ENCODE assay signal across 24 mouse cellular contexts in genomic region chr16:70524273-70524672, GRCm38 (mm10).
DNase-seq lines count a peak whose midpoint lies in the region; ATAC-seq and TF ChIP-seq lines count a peak whose summit lies in the region.
"Had no signal": no experiment of that assay in that cellular context is flagged by ENCODE, and none has a peak within 500 bp of the region (broad histone marks: within the 10 kb centered on the region; RNA-seq: fewer than 3 reads in every experiment).

No protein-coding gene starts in this region.

- in situ Hi-C loops in Patski (cut with MboI; ENCODE audit: low pct_unique_long_range_greater_than_20kb): no loop called here

- no peaks in the 10 kb centered on the region for H3K36me3 ChIP-seq in heart, embryonic 16.5 days (ENCODE audit: control insufficient read depth, insufficient read depth)
- H3K36me3 ChIP-seq in kidney, postnatal 0 days (ENCODE audit: insufficient read depth, low read length): no peaks in the 10 kb centered on the region
- no peaks in the 10 kb centered on the region for H3K36me3 ChIP-seq in lung, postnatal 0 days (ENCODE audit: insufficient read depth, low read length)
- H3K36me3 ChIP-seq: embryonic facial prominence, embryonic 13.5 days; embryonic facial prominence, embryonic 15.5 days; forebrain, embryonic 10.5 days; forebrain, embryonic 12.5 days had no signal

- H3K27me3 ChIP-seq in heart, embryonic 16.5 days (ENCODE audit: control insufficient read depth, insufficient read depth, low read length): no peaks in the 10 kb centered on the region
- no peaks in the 10 kb centered on the region for H3K27me3 ChIP-seq in kidney, postnatal 0 days (ENCODE audit: insufficient read depth, low read length)
- no peaks in the 10 kb centered on the region for H3K27me3 ChIP-seq in lung, postnatal 0 days (replicated peaks; ENCODE audit: insufficient read depth, low read length)
- H3K27me3 ChIP-seq in Patski: no peaks in the 10 kb centered on the region
- H3K27me3 ChIP-seq: embryonic facial prominence, embryonic 13.5 days; embryonic facial prominence, embryonic 15.5 days; forebrain, embryonic 12.5 days had no signal

- no peak overlapping the region for H3K27ac ChIP-seq in heart, embryonic 16.5 days (ENCODE audit: low read length)
- H3K27ac ChIP-seq in kidney, postnatal 0 days: no peak overlapping the region
- no peak overlapping the region for H3K27ac ChIP-seq in lung, postnatal 0 days (ENCODE audit: low read length)
- H3K27ac ChIP-seq: embryonic facial prominence, embryonic 13.5 days; embryonic facial prominence, embryonic 15.5 days; forebrain, embryonic 10.5 days; forebrain, embryonic 12.5 days had no signal

- intact Hi-C loops in heart, postnatal 10 days (cut with DNase I): no loop called here

- no peak for TF ChIP-seq CTCF in kidney, postnatal 0 days (IDR thresholded peaks at IDR 0.05; ENCODE audit: low read depth)
- no peak for TF ChIP-seq CTCF in lung, postnatal 0 days (IDR thresholded peaks at IDR 0.05)
- TF ChIP-seq CTCF in Patski (IDR thresholded peaks at IDR 0.05): no peak

- H3K4me2 ChIP-seq in heart, embryonic 16.5 days (ENCODE audit: low read depth, low read length): no peak overlapping the region
- no peak overlapping the region for H3K4me2 ChIP-seq in kidney, postnatal 0 days (ENCODE audit: low read length)
- H3K4me2 ChIP-seq in lung, postnatal 0 days (replicated peaks; ENCODE audit: low read depth, low read length): no peak overlapping the region
- H3K4me2 ChIP-seq: embryonic facial prominence, embryonic 13.5 days; embryonic facial prominence, embryonic 15.5 days; forebrain, embryonic 12.5 days had no signal

- 0 out of 2 replicates have a peak, but pooled peaks have one; percentile 34 for TF ChIP-seq EP300 in lung, postnatal 0 days (IDR thresholded peaks at IDR 0.05)

- H3K9ac ChIP-seq in heart, embryonic 16.5 days (ENCODE audit: low read length): no peak overlapping the region
- no peak overlapping the region for H3K9ac ChIP-seq in kidney, postnatal 0 days (ENCODE audit: low read depth, low read length)
- no peak overlapping the region for H3K9ac ChIP-seq in lung, postnatal 0 days (replicated peaks; ENCODE audit: low read depth)
- H3K9ac ChIP-seq: embryonic facial prominence, embryonic 13.5 days; embryonic facial prominence, embryonic 15.5 days; forebrain, embryonic 12.5 days had no signal

- WGBS in heart, embryonic 16.5 days: 71% methylated on average over 4 of the region's 4 CpGs
- WGBS in kidney, postnatal 0 days: 84% methylated on average over 4 of the region's 4 CpGs
- 74% methylated on average over 4 of the region's 4 CpGs for WGBS in lung, postnatal 0 days

- H3K9me3 ChIP-seq in heart, embryonic 16.5 days (replicated peaks; ENCODE audit: control insufficient read depth, low read length): no peaks in the 10 kb centered on the region
- H3K9me3 ChIP-seq in kidney, postnatal 0 days (replicated peaks; ENCODE audit: low read length): no peaks in the 10 kb centered on the region
- H3K9me3 ChIP-seq in lung, postnatal 0 days (ENCODE audit: low read length): no peaks in the 10 kb centered on the region
- H3K9me3 ChIP-seq: embryonic facial prominence, embryonic 13.5 days; embryonic facial prominence, embryonic 15.5 days; forebrain, embryonic 10.5 days; forebrain, embryonic 12.5 days had no signal

- no peak for DNase-seq in heart, postnatal 10 days
- DNase-seq in kidney, postnatal 0 days (ENCODE audit: low spot score): no peak
- no peak for DNase-seq in kidney, postnatal 36 days
- no peak for DNase-seq in lung, postnatal 0 days (ENCODE audit: low spot score)
- no peak for DNase-seq in lung, postnatal 4 days
- no peak for DNase-seq in Patski (ENCODE audit: low read depth, low spot score)
- no peak for DNase-seq in testis, postnatal 14 days (ENCODE audit: low spot score)
- DNase-seq: adrenal gland, adult 2 months; adrenal gland, postnatal 10 days; adrenal gland, postnatal 25 days; cerebellum, adult 11 months; cerebellum, adult 18-20 months; cerebellum, adult 8-10 months; cerebellum, adult 9-11 months; cerebellum, postnatal 14 days; cerebellum, postnatal 36 days; embryo, embryonic 11 days had no signal

- POLR2A ChIA-PET in Patski (lab: Charles Lee): no interaction called here

- H3K4me1 ChIP-seq in heart, embryonic 16.5 days (ENCODE audit: control insufficient read depth, insufficient read depth, low read length): no peaks in the 10 kb centered on the region
- H3K4me1 ChIP-seq in kidney, postnatal 0 days (replicated peaks; ENCODE audit: insufficient read depth, low read length): no peaks in the 10 kb centered on the region
- no peaks in the 10 kb centered on the region for H3K4me1 ChIP-seq in lung, postnatal 0 days (ENCODE audit: insufficient read depth, low read depth, low read length)
- H3K4me1 ChIP-seq: embryonic facial prominence, embryonic 13.5 days; embryonic facial prominence, embryonic 15.5 days; forebrain, embryonic 10.5 days had no signal

- CTCF ChIA-PET in Patski (lab: Charles Lee): no interaction called here

- peak; percentile 49; the same call in 1 of the 2 replicates for ATAC-seq in heart, embryonic 16.5 days (replicated peaks; ENCODE audit: extremely low read depth, insufficient read depth, low FRiP score)
- ATAC-seq in kidney, postnatal 0 days (replicated peaks; ENCODE audit: low FRiP score, low read depth): peak; percentile 57
- peak; percentile 65 for ATAC-seq in lung, postnatal 0 days
- ATAC-seq in Patski: peak; percentile 44
- ATAC-seq: forebrain, embryonic 16.5 days had no signal

- no peak overlapping the region for H3K4me3 ChIP-seq in heart, embryonic 16.5 days (ENCODE audit: low read length)
- H3K4me3 ChIP-seq in kidney, postnatal 0 days (replicated peaks; ENCODE audit: low read depth, low read length): no peak overlapping the region
- H3K4me3 ChIP-seq in lung, postnatal 0 days (ENCODE audit: low read depth, low read length): no peak overlapping the region
- H3K4me3 ChIP-seq: embryonic facial prominence, embryonic 13.5 days; embryonic facial prominence, embryonic 15.5 days; erythroblast, embryonic 14.5 days; forebrain, embryonic 10.5 days; forebrain, embryonic 12.5 days had no signal
